Mouse (Mus musculus): ENCODE data around the gene Spag9.

GRCm38 (mm10) chr11:93954738-93955255 lies 41.1 kb upstream of the Spag9 start:
- TF ChIP-seq POLR2A (IDR thresholded peaks at IDR 0.05; ENCODE audit: insufficient read depth, low read depth, low read length) = no peak
- TF ChIP-seq CTCF (IDR thresholded peaks at IDR 0.05) = no peak
- TF ChIP-seq EP300 (IDR thresholded peaks at IDR 0.05; ENCODE audit: insufficient read depth, low read depth, low read length) = no peak; the same call in 1 of the 2 replicates

All from heart, adult 2 months (tissue).